Mouse (Mus musculus) spleen, adult 18-20 months (tissue): Measurements from ENCODE around the gene Eef1akmt1.
A peak's percentile ranks its signal among the peaks of the same experiment; 100 is the strongest.

ENCODE experiments used
- DNase-seq, 2 experiments: peaks; one replicate each; pipeline ENCODE4 v3.0.0; 2022; ENCODE audit warnings: mixed read lengths in 2 of 2

The Eef1akmt1 gene

GRCm38 (mm10) chr14:57546131-57546530, 25.3 kb downstream of the Eef1akmt1 start:
- no peak for DNase-seq

GRCm38 (mm10) chr14:57545526-57545925, 25.9 kb downstream of the Eef1akmt1 start:
- no peak for DNase-seq

- no peak for DNase-seq
Observed at GRCm38 (mm10) chr14:57543420-57544039, 27.9 kb downstream of the Eef1akmt1 start.

GRCm38 (mm10) chr14:57542231-57542630, 29.2 kb downstream of the Eef1akmt1 start:
- peak; percentile 13 to 16 for DNase-seq

- no peak for DNase-seq
Observed at GRCm38 (mm10) chr14:57540683-57541082, 30.7 kb downstream of the Eef1akmt1 start.

DNA sequence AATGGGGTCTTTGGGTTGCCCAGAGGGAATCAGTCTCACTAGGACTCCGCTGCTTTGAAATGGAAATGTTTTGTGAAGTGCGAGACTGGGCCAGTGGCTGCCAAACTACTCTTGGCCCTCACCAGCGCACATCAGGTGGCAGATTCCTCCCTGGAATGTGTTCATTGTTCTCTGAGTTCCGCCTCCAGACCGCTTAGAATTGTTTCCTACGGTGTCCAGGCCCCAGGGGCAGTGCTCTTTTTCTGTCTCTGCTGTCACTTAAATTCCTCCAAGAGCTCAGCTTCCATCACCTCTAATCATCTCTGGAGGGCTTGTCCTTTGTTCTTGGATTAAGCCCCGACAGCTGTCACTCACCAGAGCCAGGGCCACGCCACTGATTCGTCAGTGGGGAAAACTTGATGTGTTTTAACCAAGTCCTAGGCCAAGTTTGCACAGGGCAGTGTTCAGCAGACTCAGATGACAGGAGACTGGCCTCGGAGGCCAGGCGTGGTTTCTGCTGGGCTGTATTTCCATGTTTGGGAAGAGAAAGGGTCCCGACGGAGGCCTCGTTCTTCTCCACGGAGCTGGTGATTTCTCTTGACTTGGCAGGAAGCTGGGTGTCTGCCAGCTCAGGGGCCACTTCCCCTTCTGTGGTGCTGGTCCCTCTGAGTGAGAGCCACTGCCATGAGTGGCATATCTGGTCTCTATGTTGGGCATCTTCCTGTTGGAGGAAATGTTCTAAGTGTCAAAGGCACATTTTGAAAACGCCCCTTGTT, 34.0 kb downstream of the Eef1akmt1 start:
- DNase-seq = peak in 1 of 2 experiments; percentile 20

- DNase-seq = no peak
Observed at GRCm38 (mm10) chr14:57536820-57537219, 34.6 kb downstream of the Eef1akmt1 start.

GRCm38 (mm10) chr14:57535646-57536045, 35.8 kb downstream of the Eef1akmt1 start:
- DNase-seq = no peak

GRCm38 (mm10) chr14:57534961-57535360, 36.5 kb downstream of the Eef1akmt1 start:
- DNase-seq = no peak

DNA sequence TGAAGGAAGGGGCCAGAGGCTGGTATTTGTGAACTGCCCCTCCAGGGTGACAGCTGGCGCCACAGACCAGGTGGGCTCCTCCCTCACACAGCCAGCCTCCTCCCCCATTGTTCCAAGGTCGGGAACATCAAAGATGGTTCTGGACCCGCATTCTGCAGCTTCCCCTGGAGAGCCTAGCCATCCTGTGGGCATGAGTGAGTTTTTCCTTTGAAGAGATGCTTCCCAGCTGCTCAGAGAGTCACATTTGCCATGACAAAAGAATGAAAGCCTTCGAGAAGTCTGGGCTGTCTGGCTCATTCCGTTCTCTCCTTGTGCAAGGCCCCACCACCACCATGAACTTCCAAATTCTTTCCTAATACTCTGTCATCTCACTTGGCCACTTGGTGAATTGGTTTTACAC, 37.1 kb downstream of the Eef1akmt1 start:
- no peak for DNase-seq

GRCm38 (mm10) chr14:57533841-57534240, 37.6 kb downstream of the Eef1akmt1 start:
- DNase-seq = no peak

DNA sequence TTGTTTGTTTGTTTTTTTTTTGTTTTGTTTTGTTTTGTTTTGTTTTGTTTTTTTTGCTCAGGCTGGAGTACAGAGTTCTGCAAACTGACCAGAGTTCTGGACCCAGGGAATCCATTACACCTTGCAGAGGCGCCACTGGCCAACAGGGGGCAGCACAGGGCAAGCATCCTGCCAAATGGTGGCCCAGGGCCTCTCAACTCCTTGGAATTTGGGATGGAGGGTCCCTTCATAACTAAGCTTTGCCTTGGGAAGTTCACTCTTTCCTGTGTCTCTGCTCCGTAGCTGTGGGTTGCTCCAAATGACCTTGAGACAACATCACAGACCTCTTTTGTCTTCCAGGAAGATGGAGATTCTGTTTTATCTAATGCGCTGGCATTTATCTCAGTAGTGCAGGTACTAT, 38.2 kb downstream of the Eef1akmt1 start:
- peak in 1 of 2 experiments; percentile 55 for DNase-seq

- DNase-seq = no peak
Observed at GRCm38 (mm10) chr14:57532577-57532976, 38.8 kb downstream of the Eef1akmt1 start.

DNA sequence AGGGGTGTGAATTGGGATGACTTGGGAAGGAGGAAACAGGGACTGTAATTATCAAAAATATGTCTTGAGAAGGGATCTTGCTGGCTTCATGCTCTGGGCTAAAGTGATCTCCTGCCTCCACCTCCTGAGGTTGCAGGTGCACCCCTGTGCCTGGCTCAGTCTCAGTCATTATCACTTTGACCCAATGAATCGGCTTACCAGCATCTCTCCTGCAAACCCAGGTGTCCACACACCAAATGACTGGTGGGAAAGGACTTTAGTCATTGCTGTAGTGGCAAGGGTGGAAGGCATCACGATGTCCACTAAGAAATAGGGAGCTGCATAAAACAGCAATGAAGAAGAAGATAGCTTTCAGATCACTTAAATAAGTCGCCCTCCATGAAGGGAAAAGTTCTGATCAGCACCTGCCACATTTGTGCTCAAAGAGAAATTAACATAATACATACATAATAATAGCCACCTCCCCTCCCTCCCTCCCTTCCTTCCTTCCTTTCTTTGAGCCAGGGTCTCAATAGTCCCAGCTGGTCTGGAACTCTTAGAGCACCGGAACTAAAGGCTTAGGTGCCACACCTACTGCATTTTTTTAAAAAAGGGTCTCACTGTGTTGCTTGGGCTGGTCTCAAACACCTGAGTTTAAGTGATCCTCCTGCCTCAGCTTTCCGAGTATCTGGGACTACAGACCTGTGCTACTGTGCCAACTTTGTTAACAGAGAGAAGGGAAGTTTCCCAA, 41.5 kb downstream of the Eef1akmt1 start:
- no peak for DNase-seq

DNA sequence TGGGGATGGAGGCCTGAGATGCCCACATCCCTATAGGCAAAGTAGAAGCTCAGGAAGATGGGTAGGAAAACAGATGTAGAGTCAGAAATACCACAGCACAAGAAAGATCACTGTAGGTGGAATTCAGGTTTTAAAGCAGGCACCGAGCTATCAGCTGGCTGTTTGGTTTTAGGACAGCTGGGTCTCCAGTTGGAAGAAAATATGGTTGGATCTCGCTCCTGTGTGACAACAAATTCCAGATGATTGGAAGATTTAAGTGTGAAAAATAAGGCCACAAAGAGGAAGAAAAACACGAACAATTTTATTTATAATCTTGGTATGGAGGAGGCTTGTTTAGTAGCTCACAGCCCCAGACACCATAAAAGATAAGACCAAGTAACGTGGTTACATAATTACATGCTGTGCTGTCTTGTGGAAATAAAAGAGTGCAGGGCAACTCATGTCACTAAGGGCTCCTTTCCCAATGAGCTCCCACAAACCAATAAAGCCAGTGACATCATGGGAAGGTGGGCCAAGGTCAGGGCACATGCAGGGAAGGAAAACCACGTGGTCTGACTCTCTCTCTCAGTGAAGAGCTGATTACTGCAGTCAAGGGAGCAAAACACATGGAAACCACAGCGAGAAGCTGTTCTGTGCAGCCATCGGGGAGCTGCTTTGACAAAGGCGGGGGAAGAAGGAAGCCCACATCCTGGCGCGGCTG, 42.2 kb downstream of the Eef1akmt1 start:
- DNase-seq = no peak

- no peak for DNase-seq
Observed at GRCm38 (mm10) chr14:57527598-57527997, 43.8 kb downstream of the Eef1akmt1 start.

DNA sequence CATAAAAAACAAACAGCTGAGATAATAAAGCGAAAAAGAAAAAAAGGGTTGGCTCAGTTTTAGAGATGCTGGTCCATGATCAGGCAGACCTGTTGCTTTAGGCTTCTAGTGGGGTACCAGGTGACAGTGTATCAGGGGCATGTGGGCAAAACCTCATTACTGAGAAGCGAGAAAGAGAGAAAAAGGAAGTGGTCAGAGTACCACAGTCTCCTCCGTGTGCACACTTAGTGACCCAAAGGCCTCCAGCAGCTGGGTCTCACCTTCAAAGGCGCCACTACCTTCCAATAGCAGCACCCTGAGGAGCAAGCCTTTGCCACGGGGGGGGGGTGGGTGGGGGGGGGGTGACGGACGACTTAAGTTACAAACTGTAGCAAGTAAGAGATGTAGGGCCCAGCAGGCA, 44.3 kb downstream of the Eef1akmt1 start:
- no peak for DNase-seq

- no peak for DNase-seq
Observed at GRCm38 (mm10) chr14:57526050-57526623, 45.3 kb downstream of the Eef1akmt1 start.

DNA sequence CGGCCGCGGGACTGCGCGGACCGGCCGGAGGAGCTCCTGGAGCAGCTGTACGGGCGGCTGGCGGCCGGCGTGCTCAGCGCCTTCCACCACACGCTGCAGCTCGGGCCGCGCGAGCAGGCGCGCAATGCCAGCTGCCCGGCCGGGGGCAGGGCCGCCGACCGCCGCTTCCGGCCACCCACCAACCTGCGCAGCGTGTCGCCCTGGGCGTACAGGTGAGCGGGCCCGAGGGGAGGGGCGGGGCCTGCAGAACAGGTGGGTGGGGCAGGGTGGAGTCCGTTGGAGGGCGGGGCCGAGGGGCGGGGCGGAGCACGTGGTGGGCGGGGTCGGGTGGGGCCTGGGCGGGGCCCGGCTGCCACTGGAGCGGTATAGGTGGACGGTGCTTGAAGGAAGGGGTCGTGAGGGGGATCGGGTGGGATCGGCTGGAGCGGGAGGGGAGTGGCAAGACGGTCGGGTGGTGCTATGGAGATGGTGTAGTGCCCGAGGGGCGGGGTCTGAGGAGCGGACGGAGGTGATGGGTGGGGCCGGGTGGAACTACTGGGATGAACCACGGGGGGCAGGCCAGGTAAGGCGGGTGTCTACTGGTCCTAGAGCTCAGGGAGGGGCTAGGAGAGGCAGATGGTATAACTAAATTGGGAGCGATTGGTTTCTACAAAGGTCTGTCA, 45.9 kb downstream of the Eef1akmt1 start:
- peak; percentile 44 to 47 for DNase-seq

DNA sequence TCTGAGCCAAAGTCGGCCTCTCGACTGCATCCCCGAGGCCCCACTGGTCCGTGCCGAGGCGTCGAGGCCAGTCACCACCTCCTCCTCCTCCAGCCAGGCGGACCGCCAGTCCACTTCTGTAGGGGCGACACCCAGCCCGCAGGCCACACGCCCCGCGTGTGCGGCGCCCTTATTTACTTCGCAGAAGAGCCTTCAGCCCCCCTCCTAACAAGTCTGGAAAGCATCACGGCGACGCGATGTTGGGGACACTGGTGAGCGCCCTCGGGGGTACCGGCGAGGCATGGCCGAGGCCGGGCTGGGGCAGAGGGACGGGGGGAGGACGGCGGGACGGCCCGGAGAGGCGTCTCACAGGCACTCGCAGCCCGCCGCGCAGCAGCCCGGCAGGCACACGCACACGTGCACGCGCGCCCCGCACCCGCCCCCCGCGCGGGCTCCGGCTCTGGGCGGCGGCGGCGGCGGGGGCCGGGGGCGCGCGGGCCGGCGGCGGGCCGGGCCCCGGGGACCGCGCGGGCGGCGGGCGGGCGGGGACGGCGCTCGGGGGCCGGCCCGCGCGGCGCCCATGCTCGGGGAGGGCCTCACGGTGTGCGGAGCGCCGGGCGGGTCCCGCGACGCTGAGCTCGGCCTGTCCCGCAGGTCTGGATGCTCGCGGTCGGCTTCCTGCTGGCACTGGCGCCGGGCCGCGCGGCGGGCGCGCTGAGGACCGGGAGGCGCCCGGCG, 46.6 kb downstream of the Eef1akmt1 start, which contains the start of gene Il17d:
Il17d (plus strand) TSS at position 107 of the 717 bp plus-strand sequence.
- no peak for DNase-seq

DNA sequence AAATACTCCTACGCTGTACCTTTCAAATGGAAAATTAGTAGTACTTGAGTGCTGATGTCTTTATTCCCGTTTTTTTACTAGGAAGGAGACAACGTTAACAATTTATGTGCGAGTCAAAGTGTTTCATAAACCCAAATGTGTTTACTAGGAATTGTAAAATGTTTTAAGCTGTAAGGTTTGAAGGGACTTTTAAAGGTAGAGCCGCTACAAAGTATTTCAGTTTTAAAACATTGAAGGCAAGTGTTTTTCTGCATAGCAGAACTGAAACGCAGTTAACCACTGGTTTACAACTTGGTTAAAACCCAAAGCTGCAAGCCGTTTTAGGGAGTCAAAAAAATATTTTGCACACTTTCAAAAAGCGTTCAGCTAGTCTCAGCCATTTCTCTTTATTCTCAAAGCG, 47.6 kb downstream of the Eef1akmt1 start:
- DNase-seq = no peak
